ENCODE assay signal across 8 mouse cellular contexts in genomic region chr8:106165460-106165859, GRCm38 (mm10). TPM values are rescaled to one million over a fixed set of nuclear protein-coding genes. Genes with fewer than 3 reads are reported as not detected.
DNase-seq lines count a peak whose midpoint lies in the region; ATAC-seq lines count a peak whose summit lies in the region.

No protein-coding gene starts in this region.

- WGBS in heart, embryonic 11.5 days (ENCODE audit: insufficient replicate concordance) = 39% methylated on average over 4 of the region's 4 CpGs
- WGBS in neural tube, embryonic 11.5 days = 39% methylated on average over 4 of the region's 4 CpGs

- peak; percentile 93 for DNase-seq in heart, adult 11 months
- DNase-seq in NIH3T3 (ENCODE audit: low read depth) = peak; percentile 89
- peak; percentile 52 to 71 for DNase-seq in cerebellum, postnatal 4 days (ENCODE audit: low spot score in 2 of 2)
- DNase-seq in heart, postnatal 14 days = peak; percentile 65 to 80
- peak; percentile 83 to 84 for DNase-seq in left cerebral cortex, postnatal 14 days (ENCODE audit: low spot score in 2 of 2)
- DNase-seq in neural tube, embryonic 11.5 days (ENCODE audit: low spot score) = peak; percentile 66
- DNase-seq in testis, postnatal 14 days (ENCODE audit: low spot score) = peak; percentile 62

- no peak overlapping the region for H3K4me2 ChIP-seq in heart, embryonic 11.5 days
- no peak overlapping the region for H3K4me2 ChIP-seq in neural tube, embryonic 11.5 days (ENCODE audit: low read depth)

- no peak for ATAC-seq in heart, embryonic 11.5 days (replicated peaks; ENCODE audit: insufficient number of reproducible peaks, low FRiP score, low TSS enrichment)
- no peak for ATAC-seq in neural tube, embryonic 11.5 days (ENCODE audit: insufficient read depth, low FRiP score, low TSS enrichment)

- peaks cover 15% of the 10 kb centered on the region for H3K36me3 ChIP-seq in heart, embryonic 11.5 days (ENCODE audit: control insufficient read depth, insufficient read depth, low read length)
- peaks cover 8% of the 10 kb centered on the region for H3K36me3 ChIP-seq in neural tube, embryonic 11.5 days (ENCODE audit: control insufficient read depth, insufficient read depth, low read length)

- H3K4me1 ChIP-seq in heart, embryonic 11.5 days (ENCODE audit: control insufficient read depth, insufficient read depth, low read length) = peaks cover 3% of the 10 kb centered on the region; the same call in 1 of the 2 replicates
- peaks cover 2% of the 10 kb centered on the region; the same call in 1 of the 2 replicates for H3K4me1 ChIP-seq in neural tube, embryonic 11.5 days (ENCODE audit: control insufficient read depth, insufficient read depth, low read length)

- H3K9ac ChIP-seq in heart, embryonic 11.5 days (ENCODE audit: low read depth, low read length) = no peak overlapping the region
- H3K9ac ChIP-seq in neural tube, embryonic 11.5 days (ENCODE audit: low read length) = no peak overlapping the region

- intact Hi-C loops in heart, postnatal 14 days (cut with DNase I) = no loop called here
- intact Hi-C loops in left cerebral cortex, postnatal 14 days (cut with DNase I) = loop anchor here (5.0 to 10.0 kb wide), 2 partner anchors 37 to 239 kb away; no protein-coding TSS in a partner anchor

- H3K9me3 ChIP-seq in heart, embryonic 11.5 days (replicated peaks; ENCODE audit: control insufficient read depth, low read length) = no peaks in the 10 kb centered on the region
- H3K9me3 ChIP-seq in neural tube, embryonic 11.5 days (ENCODE audit: control insufficient read depth, low read length) = no peaks in the 10 kb centered on the region

- no peak overlapping the region for H3K27ac ChIP-seq in heart, embryonic 11.5 days (ENCODE audit: low read depth, low read length)
- H3K27ac ChIP-seq in neural tube, embryonic 11.5 days (ENCODE audit: low read depth, low read length) = no peak overlapping the region

- H3K27me3 ChIP-seq in heart, embryonic 11.5 days (ENCODE audit: control insufficient read depth, insufficient read depth, low read length) = no peaks in the 10 kb centered on the region
- no peaks in the 10 kb centered on the region for H3K27me3 ChIP-seq in neural tube, embryonic 11.5 days (ENCODE audit: control insufficient read depth, insufficient read depth, low read length)

- H3K4me3 ChIP-seq in heart, embryonic 11.5 days (ENCODE audit: low read depth, low read length) = no peak overlapping the region
- H3K4me3 ChIP-seq in neural tube, embryonic 11.5 days (ENCODE audit: low read depth, low read length) = no peak overlapping the region

RNA-seq across cellular contexts. Expression of gene Slc7a6, which starts 3.2 kb away (rescaled TPM):
- polyA plus RNA-seq in heart, embryonic 11.5 days (2014; fragmentation: Nextera tagmentation; extraction: Ambion mirVana) = 64.5 and 67.4 TPM in 2 replicates
- total RNA-seq in heart, postnatal 14 days (2021) = 10 to 100 TPM; 12.2 to 13.8 TPM
- 10 to 100 TPM; 26.8 to 29.9 TPM for total RNA-seq in left cerebral cortex, postnatal 14 days (2021)
- polyA plus RNA-seq in neural tube, embryonic 11.5 days (2014; fragmentation: Nextera tagmentation; extraction: Ambion mirVana) = 106 and 121 TPM in 2 replicates

RNA-seq across cellular contexts. Expression of gene Pla2g15, which starts 15.3 kb away (rescaled TPM):
- 3.0 and 7.2 TPM in 2 replicates for polyA plus RNA-seq in heart, embryonic 11.5 days (2014; fragmentation: Nextera tagmentation; extraction: Ambion mirVana)
- 1 to 10 TPM; 5.5 to 8.1 TPM for total RNA-seq in heart, postnatal 14 days (2021)
- total RNA-seq in left cerebral cortex, postnatal 14 days (2021) = 10 to 100 TPM; 23.0 to 25.3 TPM
- polyA plus RNA-seq in neural tube, embryonic 11.5 days (2014; fragmentation: Nextera tagmentation; extraction: Ambion mirVana) = 8.0 and 8.9 TPM in 2 replicates

RNA-seq across cellular contexts. Expression of gene Esrp2, which starts 28.7 kb away (rescaled TPM):
- 1.3 and 1.4 TPM in 2 replicates for polyA plus RNA-seq in heart, embryonic 11.5 days (2014; fragmentation: Nextera tagmentation; extraction: Ambion mirVana)
- total RNA-seq in heart, postnatal 14 days (2021) = 1 to 10 TPM in 1 of 2 experiments, under 1 TPM in 1; 0.45 to 1.0 TPM
- under 1 TPM in 1 of 2 experiments, not detected in 1; 0.79 TPM for total RNA-seq in left cerebral cortex, postnatal 14 days (2021)
- 2.5 and 4.0 TPM in 2 replicates for polyA plus RNA-seq in neural tube, embryonic 11.5 days (2014; fragmentation: Nextera tagmentation; extraction: Ambion mirVana)

RNA-seq across cellular contexts. Expression of gene Slc7a6os, which starts 45.3 kb away (rescaled TPM):
- polyA plus RNA-seq in heart, embryonic 11.5 days (2014; fragmentation: Nextera tagmentation; extraction: Ambion mirVana) = 27.2 and 31.7 TPM in 2 replicates
- 10 to 100 TPM; 11.4 TPM for total RNA-seq in heart, postnatal 14 days (2021)
- total RNA-seq in left cerebral cortex, postnatal 14 days (2021) = 10 to 100 TPM; 26.8 to 28.3 TPM
- polyA plus RNA-seq in neural tube, embryonic 11.5 days (2014; fragmentation: Nextera tagmentation; extraction: Ambion mirVana) = 39.7 and 45.6 TPM in 2 replicates

RNA-seq across cellular contexts. Expression of gene Prmt7, which starts 45.3 kb away (rescaled TPM):
- 40.1 and 41.8 TPM in 2 replicates for polyA plus RNA-seq in heart, embryonic 11.5 days (2014; fragmentation: Nextera tagmentation; extraction: Ambion mirVana)
- 10 to 100 TPM; 18.7 to 20.4 TPM for total RNA-seq in heart, postnatal 14 days (2021)
- 10 to 100 TPM; 37.1 to 37.8 TPM for total RNA-seq in left cerebral cortex, postnatal 14 days (2021)
- polyA plus RNA-seq in neural tube, embryonic 11.5 days (2014; fragmentation: Nextera tagmentation; extraction: Ambion mirVana) = 70.2 and 71.1 TPM in 2 replicates
